Mouse (Mus musculus): Measurements from ENCODE around the gene Polm. TPM values are rescaled to one million over a fixed set of nuclear protein-coding genes. Genes with fewer than 3 reads are reported as not detected.

Gene Polm
- polyA plus RNA-seq, 1 experiment, result 63.9 TPM

GRCm38 (mm10) chr11:5797928-5798327, 39.9 kb downstream of the Polm start:
- 89% methylated on average over 5 of the region's 5 CpGs for WGBS
- H3K4me3 ChIP-seq (ENCODE audit: control insufficient read depth, insufficient read depth, low read length), result no peak overlapping the region
- H3K27me3 ChIP-seq (ENCODE audit: control insufficient read depth, insufficient read depth, low read length), result no peaks in the 10 kb centered on the region
- peaks cover 62% of the 10 kb centered on the region for H3K36me3 ChIP-seq (ENCODE audit: control insufficient read depth, insufficient read depth, low read length)
- peaks cover 5% of the 10 kb centered on the region for H3K4me1 ChIP-seq (replicated peaks; ENCODE audit: control insufficient read depth, insufficient read depth, low read length)
- DNase-seq, result no peak
- TF ChIP-seq POLR2A (IDR thresholded peaks at IDR 0.05; ENCODE audit: control insufficient read depth, extremely low read depth, insufficient read depth, low read length, poor library complexity), result no peak
- TF ChIP-seq CTCF (IDR thresholded peaks at IDR 0.05; ENCODE audit: borderline replicate concordance, control insufficient read depth, extremely low read depth, insufficient read depth, low read length, poor library complexity), result no peak
- no peak overlapping the region for H3K27ac ChIP-seq (ENCODE audit: control insufficient read depth, insufficient read depth, low read length)

GRCm38 (mm10) chr11:5797371-5797770, 40.4 kb downstream of the Polm start:
- no peak for TF ChIP-seq CTCF (IDR thresholded peaks at IDR 0.05; ENCODE audit: borderline replicate concordance, control insufficient read depth, extremely low read depth, insufficient read depth, low read length, poor library complexity)
- DNase-seq, result no peak
- no peak overlapping the region for H3K4me3 ChIP-seq (ENCODE audit: control insufficient read depth, insufficient read depth, low read length)
- peaks cover 4% of the 10 kb centered on the region; the same call in 1 of the 2 replicates for H3K4me1 ChIP-seq (replicated peaks; ENCODE audit: control insufficient read depth, insufficient read depth, low read length)
- 93% methylated on average over 11 of the region's 11 CpGs for WGBS
- peaks cover 62% of the 10 kb centered on the region for H3K36me3 ChIP-seq (ENCODE audit: control insufficient read depth, insufficient read depth, low read length)
- no peaks in the 10 kb centered on the region for H3K27me3 ChIP-seq (ENCODE audit: control insufficient read depth, insufficient read depth, low read length)
- H3K27ac ChIP-seq (ENCODE audit: control insufficient read depth, insufficient read depth, low read length), result no peak overlapping the region

- TF ChIP-seq POLR2A (IDR thresholded peaks at IDR 0.05; ENCODE audit: control insufficient read depth, extremely low read depth, insufficient read depth, low read length, poor library complexity), result no peak
- no peak for TF ChIP-seq CTCF (IDR thresholded peaks at IDR 0.05; ENCODE audit: borderline replicate concordance, control insufficient read depth, extremely low read depth, insufficient read depth, low read length, poor library complexity)
- H3K27ac ChIP-seq (ENCODE audit: control insufficient read depth, insufficient read depth, low read length), result no peak overlapping the region
- WGBS, result 97% methylated on average over 15 of the region's 15 CpGs
- peaks cover 64% of the 10 kb centered on the region for H3K36me3 ChIP-seq (ENCODE audit: control insufficient read depth, insufficient read depth, low read length)
- peaks cover under 1% of the 10 kb centered on the region; the same call in 1 of the 2 replicates for H3K4me1 ChIP-seq (replicated peaks; ENCODE audit: control insufficient read depth, insufficient read depth, low read length)
- no peak overlapping the region for H3K4me3 ChIP-seq (ENCODE audit: control insufficient read depth, insufficient read depth, low read length)
- H3K27me3 ChIP-seq (ENCODE audit: control insufficient read depth, insufficient read depth, low read length), result no peaks in the 10 kb centered on the region
- DNase-seq, result no peak
These were observed 40.9 kb downstream of the Polm start for GRCm38 (mm10) chr11:5796939-5797338.

- Histone ChIP-seq H3K27ac (ENCODE audit: control insufficient read depth, insufficient read depth, low read length) (no peak overlapping the region), H3K27me3 (ENCODE audit: control insufficient read depth, insufficient read depth, low read length) (no peaks in the 10 kb centered on the region), H3K36me3 (ENCODE audit: control insufficient read depth, insufficient read depth, low read length) (peaks cover 63% of the 10 kb centered on the region), H3K4me3 (ENCODE audit: control insufficient read depth, insufficient read depth, low read length) (no peak overlapping the region), H3K4me1 (replicated peaks; ENCODE audit: control insufficient read depth, insufficient read depth, low read length) (no peaks in the 10 kb centered on the region)
- whole genome bisulfite sequencing, result 96% methylated on average over 7 of the region's 7 CpGs
- DNase-seq, result no peak
- TF ChIP-seq CTCF (IDR thresholded peaks at IDR 0.05; ENCODE audit: borderline replicate concordance, control insufficient read depth, extremely low read depth, insufficient read depth, low read length, poor library complexity) (no peak), POLR2A (IDR thresholded peaks at IDR 0.05; ENCODE audit: control insufficient read depth, extremely low read depth, insufficient read depth, low read length, poor library complexity) (no peak)
These were observed 42.1 kb downstream of the Polm start for GRCm38 (mm10) chr11:5795706-5796105.

GRCm38 (mm10) chr11:5795290-5795689, 42.5 kb downstream of the Polm start:
- Histone ChIP-seq H3K36me3 (ENCODE audit: control insufficient read depth, insufficient read depth, low read length) (peaks cover 62% of the 10 kb centered on the region), H3K27me3 (ENCODE audit: control insufficient read depth, insufficient read depth, low read length) (no peaks in the 10 kb centered on the region), H3K4me3 (ENCODE audit: control insufficient read depth, insufficient read depth, low read length) (no peak overlapping the region), H3K27ac (ENCODE audit: control insufficient read depth, insufficient read depth, low read length) (no peak overlapping the region), H3K4me1 (replicated peaks; ENCODE audit: control insufficient read depth, insufficient read depth, low read length) (no peaks in the 10 kb centered on the region)
- WGBS, result 94% methylated on average over 9 of the region's 9 CpGs
- no peak for DNase-seq
- TF ChIP-seq CTCF (IDR thresholded peaks at IDR 0.05; ENCODE audit: borderline replicate concordance, control insufficient read depth, extremely low read depth, insufficient read depth, low read length, poor library complexity), result no peak
- no peak for TF ChIP-seq POLR2A (IDR thresholded peaks at IDR 0.05; ENCODE audit: control insufficient read depth, extremely low read depth, insufficient read depth, low read length, poor library complexity)

- no peak overlapping the region for H3K4me3 ChIP-seq (ENCODE audit: control insufficient read depth, insufficient read depth, low read length)
- no peaks in the 10 kb centered on the region for H3K27me3 ChIP-seq (ENCODE audit: control insufficient read depth, insufficient read depth, low read length)
- no peak for DNase-seq
- TF ChIP-seq POLR2A (IDR thresholded peaks at IDR 0.05; ENCODE audit: control insufficient read depth, extremely low read depth, insufficient read depth, low read length, poor library complexity), result no peak
- no peak for TF ChIP-seq CTCF (IDR thresholded peaks at IDR 0.05; ENCODE audit: borderline replicate concordance, control insufficient read depth, extremely low read depth, insufficient read depth, low read length, poor library complexity)
- H3K36me3 ChIP-seq (ENCODE audit: control insufficient read depth, insufficient read depth, low read length), result peaks cover 14% of the 10 kb centered on the region
- 82% methylated on average over 1 of the region's 1 CpGs for WGBS
- peaks cover 11% of the 10 kb centered on the region for H3K4me1 ChIP-seq (replicated peaks; ENCODE audit: control insufficient read depth, insufficient read depth, low read length)
- H3K27ac ChIP-seq (ENCODE audit: control insufficient read depth, insufficient read depth, low read length), result no peak overlapping the region
These were observed 47.4 kb downstream of the Polm start for GRCm38 (mm10) chr11:5790431-5790830.

- Histone ChIP-seq H3K27ac (ENCODE audit: control insufficient read depth, insufficient read depth, low read length) (peak overlapping the region; percentile 71), H3K36me3 (ENCODE audit: control insufficient read depth, insufficient read depth, low read length) (peaks cover 11% of the 10 kb centered on the region), H3K4me3 (ENCODE audit: control insufficient read depth, insufficient read depth, low read length) (peak overlapping the region; percentile 31; the same call in 1 of the 2 replicates), H3K27me3 (ENCODE audit: control insufficient read depth, insufficient read depth, low read length) (no peaks in the 10 kb centered on the region), H3K4me1 (replicated peaks; ENCODE audit: control insufficient read depth, insufficient read depth, low read length) (peaks cover 11% of the 10 kb centered on the region)
- WGBS, result 34% methylated on average over 3 of the region's 3 CpGs
- DNase-seq, result no peak
- no peak for TF ChIP-seq CTCF (IDR thresholded peaks at IDR 0.05; ENCODE audit: borderline replicate concordance, control insufficient read depth, extremely low read depth, insufficient read depth, low read length, poor library complexity)
- TF ChIP-seq POLR2A (IDR thresholded peaks at IDR 0.05; ENCODE audit: control insufficient read depth, extremely low read depth, insufficient read depth, low read length, poor library complexity), result no peak
These were observed 48.0 kb downstream of the Polm start for GRCm38 (mm10) chr11:5789754-5790333.

Data from thymus, adult 2 months (tissue).